Mouse (Mus musculus) monocyte, adult 2 months (primary cell): Measurements from ENCODE around the gene Gprc5a.

Source experiments
- DNase-seq, 2 experiments: peaks; one replicate each; pipeline ENCODE4 v3.0.0; 2022; ENCODE audit warnings: low spot score in 2 of 2, low read depth in 1 of 2

Gene Gprc5a

DNA sequence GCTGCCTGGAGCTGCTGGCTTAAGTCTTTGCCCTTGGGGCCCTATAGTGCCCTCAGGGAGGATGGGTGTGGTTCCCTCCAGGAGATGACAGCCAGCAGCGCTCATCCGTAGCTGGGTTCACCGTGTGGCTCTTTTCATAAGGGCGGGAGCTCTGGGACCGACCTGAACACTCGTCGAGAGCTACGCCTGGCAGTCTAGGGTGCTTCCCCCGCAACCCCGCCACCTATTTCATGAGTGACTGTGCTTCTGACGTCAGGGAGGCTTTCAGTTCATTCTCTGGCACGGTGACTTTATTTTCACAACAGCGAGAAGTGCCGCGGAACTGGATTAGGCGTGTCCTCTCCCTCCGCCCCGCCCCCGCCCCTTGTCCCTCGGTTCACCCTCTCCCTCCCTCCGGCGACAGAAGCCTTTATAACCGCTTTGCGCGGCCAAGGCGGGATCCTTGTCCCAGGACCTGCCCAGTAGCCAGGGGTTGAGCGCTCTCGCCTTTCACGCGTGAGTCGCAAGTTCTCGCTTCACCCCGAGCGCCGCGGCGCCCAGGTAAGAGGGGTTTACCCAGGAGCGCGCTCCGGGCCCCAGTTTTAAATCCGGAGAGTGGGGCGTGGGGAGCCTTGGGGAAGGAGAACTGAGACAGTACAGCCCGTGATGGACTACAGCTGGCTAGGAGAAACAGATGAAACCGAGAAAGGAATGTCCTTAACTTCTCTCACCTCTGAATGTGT is at the start of gene Gprc5a:
TSS of gene Gprc5a (plus strand) at position 416 of the 722 bp plus-strand sequence.
- DNase-seq = peak; percentile 34 to 44

DNA sequence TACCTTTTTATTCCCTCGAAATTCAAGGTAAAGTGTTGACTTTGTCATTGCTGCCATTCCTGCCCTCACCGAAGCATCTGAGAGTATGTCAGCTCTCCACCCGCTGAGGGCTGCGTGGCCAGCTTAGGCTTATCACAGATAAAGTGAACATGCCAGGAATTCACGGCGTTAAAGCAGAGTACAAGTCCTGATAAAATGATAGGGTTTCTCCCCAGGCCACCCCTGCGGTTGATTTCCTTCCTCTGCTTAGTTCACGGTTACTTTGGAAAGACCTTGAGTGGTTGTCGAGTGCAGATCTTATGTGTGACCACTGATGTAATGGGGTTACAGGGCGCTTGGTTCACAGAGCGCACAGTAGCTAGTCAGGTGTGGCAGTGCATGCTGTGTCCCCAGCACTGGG is 48.2 kb upstream of the Gprc5a start:
- no peak for DNase-seq

DNA sequence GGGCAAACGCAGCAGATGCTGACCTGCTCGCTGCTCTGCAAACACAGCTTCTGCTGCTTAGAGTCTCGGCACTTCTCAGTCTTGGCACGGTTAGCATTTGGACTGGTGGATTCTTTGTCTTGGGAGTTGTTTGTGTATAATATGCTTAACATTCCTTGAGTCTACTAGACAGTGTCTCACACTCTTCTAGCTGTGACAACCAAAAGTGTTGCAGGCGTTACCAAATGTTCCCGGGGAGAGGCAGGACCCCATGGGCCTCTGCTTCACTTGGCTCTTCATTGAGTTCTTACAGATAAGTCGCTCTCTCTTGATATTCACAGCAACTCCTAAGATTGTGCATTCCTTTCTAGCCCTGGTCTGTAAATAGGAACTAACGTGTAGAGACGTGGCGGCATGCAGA is 45.9 kb upstream of the Gprc5a start:
- no peak for DNase-seq

- no peak for DNase-seq
These were observed 43.8 kb upstream of the Gprc5a start for GRCm38 (mm10) chr6:135021633-135022032.

DNA sequence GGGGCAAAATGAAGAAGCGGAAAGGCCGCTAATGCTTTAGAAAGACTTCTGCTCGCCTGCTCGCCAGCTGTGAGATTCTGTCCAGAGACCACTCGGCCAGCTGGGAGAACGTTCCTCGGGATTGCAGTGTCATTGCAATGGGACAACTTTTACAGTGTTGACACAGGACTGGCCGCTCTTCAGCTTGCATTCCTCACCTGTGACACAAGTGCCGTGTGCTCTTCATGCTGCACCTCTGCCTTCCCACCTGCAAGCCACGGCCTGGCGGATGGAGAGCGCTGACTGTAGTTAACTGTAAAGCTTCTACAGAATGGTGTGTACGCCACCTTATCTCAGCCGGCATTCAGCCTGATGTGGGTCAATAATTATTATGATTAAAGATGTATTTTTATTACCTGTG is 42.1 kb upstream of the Gprc5a start:
- DNase-seq = no peak

- no peak for DNase-seq
These were observed 40.5 kb upstream of the Gprc5a start for GRCm38 (mm10) chr6:135024781-135025420.

DNA sequence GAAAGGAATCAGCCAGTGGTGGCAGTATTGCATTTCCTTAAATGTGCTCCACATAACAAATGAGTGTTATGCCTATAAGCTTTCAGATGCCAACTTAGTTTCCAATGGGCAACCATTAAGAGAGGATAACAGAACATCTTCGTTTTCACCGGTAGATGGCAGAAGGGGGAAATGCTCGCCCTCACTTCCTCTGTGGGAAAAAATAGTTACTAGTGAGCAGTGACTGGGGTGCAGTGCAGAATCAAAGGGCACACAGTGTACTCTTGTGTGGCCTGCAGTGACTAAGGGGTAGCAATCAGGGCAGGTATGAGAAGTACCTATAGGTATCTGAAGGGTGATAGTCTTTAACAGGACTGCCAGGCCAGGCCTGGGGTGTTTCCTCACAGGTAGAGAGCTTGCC is 39.2 kb upstream of the Gprc5a start:
- no peak for DNase-seq

DNA sequence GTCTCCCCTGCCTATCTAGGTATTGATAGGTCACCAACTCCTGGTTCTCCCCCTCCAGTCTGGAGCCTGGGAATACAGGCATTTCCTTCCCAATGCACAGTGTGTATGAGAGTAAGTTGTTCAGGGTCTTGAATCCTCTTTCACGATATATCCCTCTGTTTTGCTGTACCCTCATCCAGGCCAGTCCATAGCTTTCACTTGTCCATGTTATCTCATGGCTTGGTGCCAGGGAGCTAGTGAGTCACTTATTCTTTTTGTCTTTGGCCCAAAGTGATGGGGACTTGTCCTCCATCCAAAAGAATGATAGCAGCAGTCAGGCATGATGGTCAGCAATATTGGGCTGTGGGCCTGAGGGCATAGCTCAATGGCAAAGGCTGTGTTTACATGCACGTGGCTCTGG is 38.7 kb upstream of the Gprc5a start:
- no peak for DNase-seq

GRCm38 (mm10) chr6:135029246-135029645 is 36.2 kb upstream of the Gprc5a start:
- no peak for DNase-seq

- no peak for DNase-seq
These were observed 26.8 kb upstream of the Gprc5a start for GRCm38 (mm10) chr6:135038674-135039073.

DNA sequence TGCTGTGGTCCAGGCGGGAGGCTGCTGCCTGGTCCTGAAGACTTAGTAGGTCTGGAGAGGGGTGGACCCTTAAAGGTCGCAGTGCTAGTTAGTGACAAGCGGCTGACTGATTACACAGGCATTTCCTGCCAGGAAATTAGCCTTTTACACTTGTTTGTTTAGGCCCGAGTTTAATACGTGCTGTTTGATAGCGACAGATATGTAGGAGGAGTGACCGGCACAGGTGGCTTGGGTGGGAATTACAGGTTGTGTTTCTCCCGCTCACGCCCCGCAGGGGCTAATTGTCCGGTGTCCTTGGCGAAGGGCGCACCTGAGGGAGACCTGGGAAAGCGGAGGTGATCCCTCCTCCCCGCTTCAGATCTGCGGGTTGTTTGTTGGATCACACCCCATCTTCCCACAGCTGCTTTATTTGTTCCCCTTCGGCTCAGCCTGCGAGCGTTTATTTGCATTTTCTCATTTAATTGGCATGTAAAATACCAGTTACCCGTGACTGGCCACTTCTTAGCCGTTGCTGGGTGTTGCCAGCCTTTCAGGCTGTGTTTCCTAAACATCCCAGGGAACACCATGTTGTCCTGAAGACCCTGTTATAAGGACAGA is 25.1 kb upstream of the Gprc5a start:
- DNase-seq = no peak

- no peak for DNase-seq
These were observed 23.5 kb upstream of the Gprc5a start for GRCm38 (mm10) chr6:135041930-135042329.

DNA sequence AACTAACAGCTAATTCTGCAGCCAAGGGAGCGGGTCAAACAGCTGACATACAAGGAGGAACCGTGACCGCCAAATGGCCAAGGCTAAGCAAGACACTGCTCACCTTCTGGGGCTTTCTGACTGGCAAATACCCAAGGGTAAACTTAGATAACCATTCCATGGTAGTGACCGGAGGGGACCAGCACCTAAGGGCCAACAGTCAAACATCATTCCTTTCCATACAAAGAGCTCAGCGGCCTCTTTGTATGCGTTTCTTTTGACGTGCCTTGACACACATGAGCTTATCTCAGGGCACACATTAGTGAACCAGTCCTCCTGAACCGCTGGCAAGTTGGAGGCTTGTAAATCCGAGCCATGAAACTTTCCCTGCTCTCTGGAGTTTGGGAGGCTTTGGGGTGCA is 18.2 kb upstream of the Gprc5a start:
- no peak for DNase-seq

GRCm38 (mm10) chr6:135048509-135048908 is 16.9 kb upstream of the Gprc5a start:
- no peak for DNase-seq

GRCm38 (mm10) chr6:135048956-135049355 is 16.5 kb upstream of the Gprc5a start:
- DNase-seq = no peak

GRCm38 (mm10) chr6:135053789-135054188 is 11.7 kb upstream of the Gprc5a start:
- no peak for DNase-seq

- no peak for DNase-seq
These were observed 9.6 kb upstream of the Gprc5a start for GRCm38 (mm10) chr6:135055882-135056281.

- DNase-seq = no peak
These were observed 4.7 kb upstream of the Gprc5a start for GRCm38 (mm10) chr6:135060728-135061127.

DNA sequence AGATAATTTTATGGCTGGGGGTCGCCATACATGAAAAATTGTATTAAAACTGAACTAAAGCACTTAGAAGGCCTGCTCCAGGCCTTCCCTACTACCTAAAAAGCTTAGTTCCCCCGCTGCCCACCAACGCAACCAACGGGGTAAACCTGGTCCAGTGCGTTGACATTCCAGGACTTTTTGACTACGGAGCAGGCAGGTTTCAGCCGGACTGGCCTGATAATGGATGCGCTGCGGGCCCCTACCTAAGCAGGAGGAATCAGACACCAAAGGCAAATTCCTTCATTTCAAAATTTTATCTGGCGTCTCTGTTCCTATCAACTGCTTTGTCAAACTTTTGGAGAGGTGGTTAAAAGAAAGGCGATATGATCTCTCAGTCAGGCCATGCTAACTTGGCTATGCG is 830 bp upstream of the Gprc5a start:
- no peak for DNase-seq

DNA sequence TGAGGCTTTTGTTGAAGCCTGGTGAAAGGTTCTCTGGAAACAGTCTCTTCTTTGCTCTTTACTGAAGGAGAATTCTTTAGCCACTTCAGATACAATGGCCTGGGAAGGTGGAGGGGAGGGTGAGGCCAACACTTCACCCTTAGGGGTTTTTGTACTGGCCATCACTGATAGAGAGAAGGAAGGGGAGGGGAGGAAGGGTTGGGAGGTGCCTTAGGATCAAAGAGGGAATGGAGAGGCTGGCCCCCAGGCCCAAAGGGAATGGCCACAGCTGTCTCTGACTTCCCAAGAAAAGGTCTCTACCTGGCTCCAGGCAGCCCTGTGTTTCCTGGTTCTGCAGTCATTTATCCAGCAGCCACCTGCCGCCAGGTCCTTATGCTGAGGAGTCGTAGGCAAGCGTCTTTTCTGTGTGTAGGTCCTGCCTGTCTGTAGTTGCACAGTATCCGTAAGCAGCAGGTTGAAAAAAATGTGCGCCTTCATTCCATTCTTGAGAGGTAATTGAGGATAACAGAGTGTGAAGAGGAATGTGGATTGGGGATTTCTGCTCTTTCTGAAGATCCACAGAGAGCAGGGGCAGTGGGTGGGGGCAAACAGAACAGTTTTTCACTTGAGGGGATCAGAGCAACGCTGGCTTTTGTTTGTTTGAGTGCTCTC is 1.5 kb downstream of the Gprc5a start:
- DNase-seq = no peak

DNA sequence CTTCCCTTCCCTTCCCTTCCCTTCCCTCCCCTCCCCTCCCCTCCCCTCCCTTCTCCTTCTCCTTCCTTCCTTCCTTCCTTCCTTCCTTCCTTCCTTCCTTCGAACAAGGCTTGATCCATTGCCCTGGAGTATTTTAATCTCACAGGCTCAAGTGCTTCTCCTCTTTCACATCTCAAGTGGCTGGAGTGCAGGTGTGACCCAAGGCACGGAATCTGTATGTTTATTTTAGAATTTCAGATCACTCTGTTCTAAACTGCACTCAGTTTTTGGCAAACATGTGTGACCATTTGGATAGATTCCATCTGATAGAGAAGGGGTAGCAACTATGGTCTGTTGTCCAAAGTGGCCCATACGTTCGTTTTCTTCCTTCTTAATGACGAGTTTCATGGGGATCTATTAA is 2.8 kb downstream of the Gprc5a start:
- DNase-seq = no peak

- DNase-seq = no peak
These were observed 4.4 kb downstream of the Gprc5a start for GRCm38 (mm10) chr6:135069856-135070255.
